Mouse (Mus musculus): ENCODE measurements at regions not wholly inside any gene's neighbourhood (a gene's known extent, or its start where the extent isn't known, plus 50 kb on each side); places are given as distances from the start of the nearest gene placed in this dataset.

GRCm38 (mm10) chr1:176683146-176683545, 130.7 kb downstream of the Cep170 start:
- in situ Hi-C loops (cut with MboI; ENCODE audit: unreplicated experiment in 2 of 2) = no loop called here

- in situ Hi-C loops (cut with MboI; ENCODE audit: unreplicated experiment in 2 of 2) = no loop called here
Measured at GRCm38 (mm10) chr1:176681971-176682370, 131.9 kb downstream of the Cep170 start.

- in situ Hi-C loops (cut with MboI; ENCODE audit: unreplicated experiment in 2 of 2) = loop anchor here in 1 of 2 experiments (10.0 kb wide), 1 partner anchor 720 kb away; no protein-coding TSS in a partner anchor
Measured at GRCm38 (mm10) chr1:176675184-176675583, 138.7 kb downstream of the Cep170 start.

- in situ Hi-C loops (cut with MboI; ENCODE audit: unreplicated experiment in 2 of 2) = loop anchor here in 1 of 2 experiments (10.0 kb wide), 1 partner anchor 716 kb away; no protein-coding TSS in a partner anchor
Measured at GRCm38 (mm10) chr1:176671081-176671480, 142.8 kb downstream of the Cep170 start.

- in situ Hi-C loops (cut with MboI; ENCODE audit: unreplicated experiment in 2 of 2) = no loop called here
Measured at GRCm38 (mm10) chr1:176667552-176668306, 146.1 kb downstream of the Cep170 start.

- in situ Hi-C loops (cut with MboI; ENCODE audit: unreplicated experiment in 2 of 2) = no loop called here
Measured at GRCm38 (mm10) chr1:176660286-176660685, 153.6 kb downstream of the Cep170 start.

- in situ Hi-C loops (cut with MboI; ENCODE audit: unreplicated experiment in 2 of 2) = no loop called here
Measured at GRCm38 (mm10) chr1:176658639-176659038, 155.2 kb downstream of the Cep170 start.

- in situ Hi-C loops (cut with MboI; ENCODE audit: unreplicated experiment in 2 of 2) = no loop called here
Measured at GRCm38 (mm10) chr1:176655487-176656333, 158.2 kb downstream of the Cep170 start.

- in situ Hi-C loops (cut with MboI; ENCODE audit: unreplicated experiment in 2 of 2) = no loop called here
Measured at GRCm38 (mm10) chr1:176644248-176644647, 169.6 kb downstream of the Cep170 start.

- in situ Hi-C loops (cut with MboI; ENCODE audit: unreplicated experiment in 2 of 2) = no loop called here
Measured at GRCm38 (mm10) chr1:176623171-176623570, 190.7 kb downstream of the Cep170 start.

- in situ Hi-C loops (cut with MboI; ENCODE audit: unreplicated experiment in 2 of 2) = no loop called here
Measured at GRCm38 (mm10) chr1:176622213-176622612, 191.7 kb downstream of the Cep170 start.

- in situ Hi-C loops (cut with MboI; ENCODE audit: unreplicated experiment in 2 of 2) = no loop called here
Measured at GRCm38 (mm10) chr1:176621285-176621684, 192.6 kb downstream of the Cep170 start.

- in situ Hi-C loops (cut with MboI; ENCODE audit: unreplicated experiment in 2 of 2) = no loop called here
Measured at GRCm38 (mm10) chr1:176618896-176619295, 195.0 kb downstream of the Cep170 start.

- in situ Hi-C loops (cut with MboI; ENCODE audit: unreplicated experiment in 2 of 2) = no loop called here
Measured at GRCm38 (mm10) chr1:176615673-176616072, 198.2 kb downstream of the Cep170 start.

- in situ Hi-C loops (cut with MboI; ENCODE audit: unreplicated experiment in 2 of 2) = no loop called here
Measured at GRCm38 (mm10) chr1:176594312-176594711, 219.6 kb downstream of the Cep170 start.

GRCm38 (mm10) chr1:176588144-176588543, 225.7 kb downstream of the Cep170 start:
- in situ Hi-C loops (cut with MboI; ENCODE audit: unreplicated experiment in 2 of 2) = no loop called here

GRCm38 (mm10) chr1:176573703-176574102, 240.2 kb downstream of the Cep170 start:
- in situ Hi-C loops (cut with MboI; ENCODE audit: unreplicated experiment in 2 of 2) = no loop called here

- in situ Hi-C loops (cut with MboI; ENCODE audit: unreplicated experiment in 2 of 2) = no loop called here
Measured at GRCm38 (mm10) chr1:176558457-176559415, 255.1 kb downstream of the Cep170 start.

GRCm38 (mm10) chr1:176534417-176534816, 259.3 kb upstream of the Pld5 start:
- in situ Hi-C loops (cut with MboI; ENCODE audit: unreplicated experiment in 2 of 2) = no loop called here

GRCm38 (mm10) chr1:176529037-176529436, 253.9 kb upstream of the Pld5 start:
- in situ Hi-C loops (cut with MboI; ENCODE audit: unreplicated experiment in 2 of 2) = no loop called here
